Mouse (Mus musculus) c-Kit-positive CD71-positive TER-119-positive erythroid progenitor cells, embryonic 14.5 days (primary cell): ENCODE results near the gene Vmn2r5.
"Not testable (repeated sequence)": the region's sequence is repeated elsewhere in the genome, so short reads cannot be mapped to it uniquely, and the experiment has no call there.

Source experiments
- DNase-seq: peaks from one replicate; pipeline ENCODE4 v3.0.0-alpha.2; 2013; ENCODE audit warnings: low spot score

The Vmn2r5 gene

GRCm38 (mm10) chr3:64509742-64510141 is at the start of gene Vmn2r5:
Gene Vmn2r5 (minus strand): TSS chr3:64509842.
- not testable (repeated sequence) for DNase-seq

DNA sequence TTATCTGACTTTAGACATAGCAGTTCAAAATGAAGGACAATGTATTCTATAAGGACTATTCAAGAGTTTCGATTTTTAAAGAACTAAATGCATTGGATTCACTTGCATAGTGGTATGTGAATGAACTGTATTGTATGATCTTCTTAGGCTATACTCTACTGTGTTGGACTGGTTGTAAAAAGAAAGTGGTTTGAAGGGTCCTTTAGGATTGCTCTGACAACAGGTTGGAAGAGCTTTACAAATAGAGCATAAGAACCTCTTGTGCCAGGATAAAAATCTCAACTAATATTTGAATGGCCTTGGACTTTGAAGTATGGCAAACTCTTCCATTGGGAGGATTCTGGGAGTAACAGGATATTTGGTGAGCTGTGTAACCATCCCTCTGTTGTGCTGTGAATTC is 13.9 kb upstream of the Vmn2r5 start:
- not testable (repeated sequence) for DNase-seq
